Comparison of ENCODE assay signal across 10 mouse cellular contexts in genomic region chr10:12736861-12737835, GRCm38 (mm10).
DNase-seq lines count a peak whose midpoint lies in the region; ATAC-seq lines count a peak whose summit lies in the region.
"Had no signal": no experiment of that assay in that cellular context is flagged by ENCODE, and none has a peak within 500 bp of the region (broad histone marks: within the 10 kb centered on the region; RNA-seq: fewer than 3 reads in every experiment).

No protein-coding gene starts in this region.

- 0 out of 2 replicates have a peak, but pooled peaks cover 8% of the 10 kb centered on the region for H3K9me3 ChIP-seq in embryonic facial prominence, embryonic 13.5 days

- no peak overlapping the region; the same call in 1 of the 2 replicates for H3K9ac ChIP-seq in embryonic facial prominence, embryonic 13.5 days

- 47% methylated on average over 18 of the region's 18 CpGs for WGBS in embryonic facial prominence, embryonic 13.5 days

- no peak overlapping the region for H3K4me3 ChIP-seq in embryonic facial prominence, embryonic 13.5 days

- H3K4me2 ChIP-seq in embryonic facial prominence, embryonic 13.5 days = no peak overlapping the region; the same call in 1 of the 2 replicates

- H3K27me3 ChIP-seq in embryonic facial prominence, embryonic 13.5 days = no peaks in the 10 kb centered on the region
- H3K27me3 ChIP-seq: CH12.LX had no signal

- H3K27ac ChIP-seq in embryonic facial prominence, embryonic 13.5 days = peak overlapping the region; percentile 74

- H3K36me3 ChIP-seq in embryonic facial prominence, embryonic 13.5 days = peaks cover 41% of the 10 kb centered on the region

- peak; percentile 92 for DNase-seq in heart, adult 11 months
- no peak for DNase-seq in heart, postnatal 4 days
- DNase-seq in kidney, adult 18-20 months = peak; percentile 44
- peak; percentile 43 for DNase-seq in lung, postnatal 25 days (ENCODE audit: low spot score)
- no peak for DNase-seq in thymus, postnatal 10 days (ENCODE audit: low spot score in 2 of 2)
- no peak for DNase-seq in adrenal gland, adult 18-20 months (ENCODE audit: low spot score in 2 of 2)
- DNase-seq: left cerebral cortex, postnatal 4 days had no signal

- H3K4me1 ChIP-seq in embryonic facial prominence, embryonic 13.5 days = peaks cover 17% of the 10 kb centered on the region

- ATAC-seq in embryonic facial prominence, embryonic 13.5 days (ENCODE audit: insufficient number of reproducible peaks, insufficient read depth, low FRiP score, low TSS enrichment, low read depth) = no peak
- no peak for ATAC-seq in inflammation-experienced regulatory T-cells, adult 6 months

Comparison
In these comparisons a context has a peak if more than half of its experiments do, and no peak if none do; other contexts are left out.
1. DNase-seq: peak in heart, adult 11 months (single experiment), kidney, adult 18-20 months (single experiment) and lung, postnatal 25 days (single experiment); none in heart, postnatal 4 days (single experiment), thymus, postnatal 10 days (0 of 2) and adrenal gland, adult 18-20 months (0 of 2).